Mouse (Mus musculus) CD8-positive naive resting alpha-beta T cell, adult 57 days (primary cell): Measurements from ENCODE around the gene Lst1. TPM values are rescaled to one million over a fixed set of nuclear protein-coding genes. Genes with fewer than 3 reads are reported as not detected.

Experiments used
- total RNA-seq: library from RNA; stranded (reverse); gene quantifications from one replicate; pipeline ENCODE4 v1.2.4, GENCODE M21; 2023

The Lst1 gene
- 19.8 TPM for total RNA-seq

DNA sequence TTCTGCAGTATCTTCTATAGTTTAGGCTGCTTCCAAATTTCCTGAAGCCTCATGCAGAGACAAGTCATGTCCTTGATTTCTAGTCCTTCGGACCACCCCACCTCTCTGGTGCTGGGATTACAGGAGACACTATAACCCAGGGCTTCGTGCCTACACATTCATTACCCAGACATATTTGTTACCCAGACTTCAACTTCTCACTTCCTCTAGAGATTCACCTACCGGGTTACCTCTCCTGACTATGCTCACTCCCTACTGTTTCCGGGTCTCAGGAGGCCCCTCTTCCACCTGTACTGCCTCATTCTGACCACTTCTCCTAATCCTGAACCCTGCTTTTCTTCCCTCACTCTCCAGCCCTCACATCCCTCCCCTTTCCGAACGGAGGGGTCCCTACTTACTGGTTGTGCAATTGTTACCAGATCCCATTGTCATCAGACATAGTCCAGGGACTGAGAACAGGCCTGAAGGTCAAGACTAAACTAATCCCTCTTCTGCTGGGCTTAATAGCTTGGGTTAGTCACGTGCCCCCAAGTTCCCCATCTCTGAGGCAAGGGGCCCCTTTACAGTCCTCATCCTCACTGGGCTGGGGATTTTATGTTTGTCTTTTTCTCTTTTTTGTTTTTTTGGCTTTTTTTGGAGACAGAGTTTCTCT, at the start of gene Lst1:
Gene Lst1 (minus strand): TSS at position 481 of the 652 bp plus-strand sequence.

DNA sequence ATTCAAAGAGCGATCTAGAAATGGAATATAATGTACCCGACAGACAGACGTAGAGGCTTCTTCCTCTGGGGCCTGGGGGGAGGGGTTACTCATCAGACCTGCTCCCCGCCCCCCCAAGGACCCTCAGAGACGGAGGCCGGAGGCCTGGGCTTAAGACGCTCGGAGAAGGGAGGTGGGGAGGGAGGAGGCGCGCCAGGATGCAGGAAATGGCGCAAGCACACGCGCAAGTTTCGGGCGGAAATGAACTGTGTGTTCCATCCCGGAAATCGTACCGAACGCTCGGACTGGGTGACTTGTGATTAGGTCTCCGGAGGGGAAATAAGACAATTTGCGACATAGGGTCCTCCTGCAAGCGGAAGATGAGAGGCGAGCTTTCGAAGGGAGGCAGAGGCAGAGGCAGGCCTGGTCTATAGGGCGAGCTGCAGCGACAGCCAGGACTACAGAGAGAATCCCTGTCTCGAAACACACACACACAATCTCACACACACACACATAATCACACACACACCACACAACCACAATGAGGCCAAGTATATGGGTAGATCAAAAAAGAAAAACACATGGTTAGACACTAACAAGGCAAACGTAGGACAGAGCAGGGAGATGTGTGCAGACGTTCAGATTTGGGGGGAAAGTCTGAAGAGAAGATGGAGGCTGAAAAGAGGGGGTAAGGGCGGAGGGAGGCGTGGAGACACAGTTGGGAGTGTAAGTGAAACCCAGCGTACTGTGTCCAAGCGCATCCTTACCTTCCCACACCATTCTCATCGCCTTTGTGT, 47.6 kb upstream of the Lst1 start, which contains the start of gene Nfkbil1:
Gene Nfkbil1 (minus strand): TSS at position 179 of the 776 bp plus-strand sequence.

GRCm38 (mm10) chr17:35233114-35233980, 45.1 kb upstream of the Lst1 start, which contains the start of gene Atp6v1g2:
Gene Atp6v1g2, plus strand, starts transcription at chr17:35233660.

DNA sequence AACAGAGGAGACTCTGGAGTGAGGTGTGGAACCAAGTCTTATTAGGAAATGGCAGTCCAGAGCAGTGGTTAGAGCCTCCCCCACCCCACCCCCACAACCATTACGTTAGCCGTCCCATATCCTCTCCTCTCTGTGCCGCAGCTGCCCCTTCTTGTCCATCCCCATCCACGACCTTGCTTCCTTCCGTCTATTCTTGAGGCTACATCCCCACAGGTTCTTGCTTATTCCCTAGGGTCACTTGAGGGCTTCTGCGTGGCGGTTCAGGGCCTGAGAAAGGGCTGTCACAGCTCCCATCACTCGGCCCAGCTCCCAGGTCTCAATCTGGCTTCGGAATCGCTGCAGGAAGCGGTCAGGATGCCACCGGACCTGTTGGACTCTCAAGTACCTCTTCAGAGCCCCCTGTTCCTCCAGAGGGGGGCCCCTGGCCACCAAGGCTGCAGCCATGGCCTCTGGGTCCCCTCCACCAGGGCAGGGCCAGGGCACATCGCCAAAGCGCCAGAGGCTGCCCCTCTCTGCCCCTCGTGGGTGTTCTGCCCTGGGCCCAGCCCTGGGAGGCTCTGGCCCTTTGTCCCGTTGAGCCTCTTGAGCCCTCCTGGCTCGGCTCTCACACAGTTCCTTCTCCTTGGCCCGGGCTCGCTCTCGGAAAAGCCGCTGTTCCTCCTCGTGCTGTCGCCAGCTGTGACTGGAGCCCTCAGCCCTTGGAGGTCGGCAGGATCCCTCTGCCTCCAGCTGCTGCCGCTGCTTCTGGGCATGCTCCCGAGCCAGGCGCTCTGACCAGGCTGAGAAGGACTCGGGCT, 32.1 kb upstream of the Lst1 start, which contains the start of gene Gm16181:
Gene Gm16181 (plus strand): TSS at position 679 of the 797 bp plus-strand sequence.

GRCm38 (mm10) chr17:35204494-35205379, 16.5 kb upstream of the Lst1 start, which contains the start of gene Lta:
Gene Lta, minus strand, starts transcription at chr17:35205351.

GRCm38 (mm10) chr17:35201787-35202186, 13.5 kb upstream of the Lst1 start, which contains the start of gene Tnf:
Gene Tnf, minus strand, starts transcription at chr17:35202007.

DNA sequence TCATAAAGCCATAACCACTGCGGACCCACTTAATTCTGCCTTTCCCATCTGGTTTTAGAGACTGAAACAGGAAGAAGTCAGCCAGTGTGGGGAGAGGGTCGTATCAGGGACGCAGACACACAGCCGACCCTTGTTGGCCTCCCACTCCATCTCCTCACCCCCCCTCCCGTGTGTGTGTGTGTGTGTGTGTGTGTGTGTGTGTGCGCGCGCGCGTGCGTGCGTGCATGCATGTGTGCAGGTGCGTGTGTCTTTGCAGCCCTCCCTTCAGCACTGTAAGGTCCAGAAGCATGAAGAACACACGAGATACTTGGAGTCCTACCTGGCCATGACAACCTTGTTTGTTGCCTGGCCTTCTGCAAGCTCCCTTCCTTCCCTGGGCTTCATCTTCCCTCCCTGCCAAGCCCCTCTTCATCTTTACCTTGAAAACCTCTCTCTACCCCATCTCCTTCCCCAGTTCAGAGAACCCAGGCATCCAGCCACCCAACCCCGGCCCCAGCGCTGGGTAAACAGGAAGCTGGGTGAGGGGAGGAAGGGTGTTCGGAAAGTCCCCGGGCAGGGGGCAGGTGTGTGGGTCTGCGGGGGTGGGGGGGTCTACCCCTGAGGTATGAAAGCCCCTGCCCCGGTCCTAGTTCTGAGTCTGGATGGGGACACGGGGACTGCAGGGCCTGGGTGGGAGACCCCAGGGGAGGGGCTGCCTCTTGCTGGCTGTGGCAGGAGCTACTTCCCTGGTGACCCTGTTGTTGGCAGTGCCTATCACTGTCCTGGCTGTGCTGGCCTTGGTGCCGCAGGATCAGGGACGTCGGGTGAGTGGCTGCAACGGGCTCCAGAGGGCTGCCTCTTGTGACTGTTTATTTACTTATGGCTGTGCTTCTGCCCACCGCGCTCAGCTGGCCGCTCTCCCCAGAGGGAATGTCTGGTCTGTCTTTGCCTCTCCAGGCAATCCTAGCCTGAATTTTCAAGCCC, 5.9 kb upstream of the Lst1 start, which contains the start of gene Ltb:
Gene Ltb (plus strand): TSS at position 559 of the 963 bp plus-strand sequence.

DNA sequence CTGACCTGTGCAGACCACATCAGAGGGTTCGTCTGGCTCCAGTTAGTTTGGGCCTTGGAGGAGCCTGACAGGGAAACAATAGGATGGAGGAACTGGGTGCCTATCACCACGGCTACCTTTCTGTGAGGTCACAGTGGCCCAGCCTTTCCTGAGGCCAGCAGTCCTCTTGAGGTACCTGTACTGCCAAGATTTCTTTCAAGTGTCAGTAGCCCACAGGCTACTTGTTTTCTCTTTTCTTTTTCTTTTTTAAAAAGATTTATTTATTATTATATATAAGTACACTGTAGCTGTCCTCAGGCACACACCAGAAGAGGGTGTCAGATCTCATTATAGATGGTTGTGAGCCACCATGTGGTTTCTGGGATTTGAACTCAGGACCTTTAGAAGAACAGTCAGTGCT, 12.3 kb downstream of the Lst1 start, which contains the start of gene Aif1:
Gene Aif1 (minus strand): TSS at position 101 of the 400 bp plus-strand sequence.

DNA sequence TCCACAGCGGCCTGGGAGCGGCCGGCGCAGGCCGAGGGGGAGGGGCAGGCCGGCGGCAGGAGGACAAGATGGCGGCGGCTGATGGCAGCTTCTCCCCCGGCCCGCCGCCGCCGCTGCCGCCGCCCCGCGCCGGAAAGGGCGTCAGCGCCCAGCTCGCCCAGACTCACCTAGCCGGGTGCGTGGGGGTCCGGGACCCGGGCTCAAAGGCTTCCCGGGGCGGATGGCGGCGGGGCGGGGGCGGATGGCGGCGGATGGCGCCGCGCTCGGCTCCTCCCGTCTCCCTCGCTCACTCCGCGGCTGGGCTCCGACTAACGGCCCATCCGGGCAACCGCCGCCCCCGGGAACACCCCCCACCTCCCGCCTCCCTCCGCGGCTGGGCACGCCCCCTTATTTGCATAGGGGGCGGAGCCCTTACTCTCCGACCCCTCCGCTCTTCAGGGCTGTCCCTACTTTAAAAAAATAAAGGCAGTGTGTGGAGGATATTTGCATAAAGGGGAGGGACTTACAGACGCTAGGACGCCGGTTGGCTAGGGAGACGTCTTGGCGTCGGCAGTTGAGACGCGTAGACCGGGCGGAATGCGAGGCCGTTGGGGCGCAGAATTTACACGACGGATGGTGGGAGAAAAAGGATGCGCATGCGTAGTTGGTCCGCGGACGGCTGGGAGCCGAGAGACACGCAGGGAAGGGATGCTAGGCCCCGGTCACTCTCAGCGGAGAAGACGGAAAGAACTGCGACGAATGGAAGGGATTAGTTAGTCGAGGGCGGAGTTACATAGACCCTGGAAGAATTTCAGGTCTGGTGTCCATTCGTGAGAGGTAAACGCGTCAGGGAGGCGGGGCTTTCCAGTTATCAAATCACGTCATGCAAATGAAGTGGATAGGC, 23.4 kb downstream of the Lst1 start, which contains the start of gene Prrc2a:
Gene Prrc2a (minus strand): TSS at position 330 of the 883 bp plus-strand sequence.

Other genes starting within 250 kb of the Lst1 start
- 83.6 TPM for gene Hspa1b, start 229.2 kb downstream of the Lst1 start, total RNA-seq
- gene Gm20481, start 218.5 kb downstream of the Lst1 start, total RNA-seq: not detected
- 42.1 TPM for gene Hspa1a, start 216.3 kb downstream of the Lst1 start, total RNA-seq
- not detected for gene Hspa1l, start 215.7 kb downstream of the Lst1 start, total RNA-seq
- gene Lsm2, start 206.6 kb downstream of the Lst1 start, total RNA-seq: 27.1 TPM
- 98.2 TPM for gene Vars, start 187.5 kb downstream of the Lst1 start, total RNA-seq
- 0.80 TPM for gene Vwa7, start 171.9 kb downstream of the Lst1 start, total RNA-seq
- gene Sapcd1, start 160.4 kb downstream of the Lst1 start, total RNA-seq: 0.70 TPM
- 2.9 TPM for gene Msh5, start 141.7 kb downstream of the Lst1 start, total RNA-seq
- gene Clic1, start 138.5 kb downstream of the Lst1 start, total RNA-seq: 149 TPM
- gene Ddah2, start 129.4 kb downstream of the Lst1 start, total RNA-seq: 0.64 TPM
- gene Ly6g6c, start 123.1 kb downstream of the Lst1 start, total RNA-seq: not detected
- gene Mpig6b, start 122.3 kb downstream of the Lst1 start, total RNA-seq: not detected
- not detected for gene Ly6g6e, start 111.5 kb downstream of the Lst1 start, total RNA-seq
- gene Ly6g6d, start 110.4 kb downstream of the Lst1 start, total RNA-seq: not detected
- not detected for gene Ly6g6f, start 102.8 kb downstream of the Lst1 start, total RNA-seq
- gene Abhd16a, start 99.2 kb downstream of the Lst1 start, total RNA-seq: 70.2 TPM
- not detected for gene Ly6g5c, start 80.2 kb downstream of the Lst1 start, total RNA-seq
- 0.61 TPM for gene Ly6g5b, start 73.0 kb downstream of the Lst1 start, total RNA-seq
- gene Gpank1, start 67.0 kb downstream of the Lst1 start, total RNA-seq: 22.8 TPM
- gene Csnk2b, start 66.4 kb downstream of the Lst1 start, total RNA-seq: 143 TPM
- gene D17H6S53E, start 62.1 kb downstream of the Lst1 start, total RNA-seq: 21.0 TPM
- gene Apom, start 56.4 kb downstream of the Lst1 start, total RNA-seq: not detected
- gene Bag6, start 53.3 kb downstream of the Lst1 start, total RNA-seq: 377 TPM
- 311 TPM for gene Prrc2a, start 23.5 kb downstream of the Lst1 start, total RNA-seq
- gene Aif1, start 12.4 kb downstream of the Lst1 start, total RNA-seq: 2.4 TPM
- 515 TPM for gene Ltb, start 6.0 kb upstream of the Lst1 start, total RNA-seq
- 17.4 TPM for gene Tnf, start 13.6 kb upstream of the Lst1 start, total RNA-seq
- 16.4 TPM for gene Lta, start 16.9 kb upstream of the Lst1 start, total RNA-seq
- gene Gm16181, start 32.4 kb upstream of the Lst1 start, total RNA-seq: not detected
- gene Atp6v1g2, start 45.2 kb upstream of the Lst1 start, total RNA-seq: 2.9 TPM
- gene Nfkbil1, start 47.4 kb upstream of the Lst1 start, total RNA-seq: 12.2 TPM
- gene Ddx39b, start 53.3 kb upstream of the Lst1 start, total RNA-seq: 460 TPM
- 2,305 TPM for gene H2-D1, start 74.3 kb upstream of the Lst1 start, total RNA-seq
- 16.9 TPM for gene H2-Q1, start 132.0 kb upstream of the Lst1 start, total RNA-seq
- gene H2-Q2, start 153.8 kb upstream of the Lst1 start, total RNA-seq: 10.5 TPM
- gene H2-Q4, start 191.2 kb upstream of the Lst1 start, total RNA-seq: 491 TPM
- 143 TPM for gene H2-Q6, start 236.4 kb upstream of the Lst1 start, total RNA-seq